Mouse (Mus musculus) cortical plate, adult 2 months (tissue): ENCODE data around the gene Myo16. TPM values are rescaled to one million over a fixed set of nuclear protein-coding genes. Genes with fewer than 3 reads are reported as not detected.

Source experiments
- H3K27ac ChIP-seq: fragments of 200-500 bp; 2 replicates; pipeline ENCODE4 v1.5.1; 2012; ENCODE audit warnings: low read length, control low read depth, inconsistent platforms; ENCODE audit not compliant: insufficient read depth
- H3K4me1 ChIP-seq: fragments of 200-500 bp; 2 replicates; pipeline ENCODE4 v1.6.1; 2011; ENCODE audit warnings: low read length; ENCODE audit not compliant: control insufficient read depth, insufficient read depth
- H3K4me3 ChIP-seq: fragments of 200-500 bp; 2 replicates; pipeline ENCODE4 v1.5.1; 2011; ENCODE audit warnings: mild to moderate bottlenecking, low read length, control low read depth; ENCODE audit not compliant: insufficient read depth
- CTCF ChIP-seq: fragments of 200-500 bp; IDR thresholded peaks from 2 replicates; pipeline ENCODE4 v1.5.1; 2011; ENCODE audit warnings: mild to moderate bottlenecking, control low read depth, low read length; ENCODE audit not compliant: insufficient read depth; ENCODE audit errors: extremely low read depth
- POLR2A ChIP-seq: fragments of 200-500 bp; IDR thresholded peaks from 2 replicates; pipeline ENCODE4 v1.6.1; 2011; ENCODE audit warnings: mild to moderate bottlenecking, low read length, control low read depth; ENCODE audit not compliant: insufficient read depth; ENCODE audit errors: extremely low read depth
- polyA plus RNA-seq: library from polyadenylated mRNA; depleted of rRNA; stranded (reverse); fragments of >200 nt; gene quantifications from 2 replicates; pipeline ENCODE4 v1.2.3, GENCODE M21; 2012; rRNA removed

The Myo16 gene
- polyA plus RNA-seq, 1 experiment, result 11.3 TPM

GRCm38 (mm10) chr8:10654922-10655518 lies 501.3 kb downstream of the Myo16 start:
- Histone ChIP-seq H3K27ac (no peak overlapping the region), H3K4me1 (no peaks in the 10 kb centered on the region), H3K4me3 (no peak overlapping the region)
- TF ChIP-seq CTCF (no peak), POLR2A (no peak)

- no peak for TF ChIP-seq POLR2A
- TF ChIP-seq CTCF, result no peak
- H3K4me1 ChIP-seq, result no peaks in the 10 kb centered on the region
Observed at GRCm38 (mm10) chr8:10663770-10664470, 510.2 kb downstream of the Myo16 start.

GRCm38 (mm10) chr8:10664861-10665543 lies 511.3 kb downstream of the Myo16 start:
- Histone ChIP-seq H3K4me1 (no peaks in the 10 kb centered on the region), H3K27ac (no peak overlapping the region)
- TF ChIP-seq POLR2A (no peak), CTCF (no peak)

More at GRCm38 (mm10) chr8:10663770-10664470, 510.2 kb downstream of the Myo16 start:
- Histone ChIP-seq H3K27ac (no peak overlapping the region), H3K4me3 (no peak overlapping the region)

GRCm38 (mm10) chr8:10665821-10666283 lies 512.1 kb downstream of the Myo16 start:
- no peak for TF ChIP-seq POLR2A
- TF ChIP-seq CTCF, result no peak
- H3K27ac ChIP-seq, result no peak overlapping the region

More at GRCm38 (mm10) chr8:10664861-10665543, 511.3 kb downstream of the Myo16 start:
- no peak overlapping the region for H3K4me3 ChIP-seq

GRCm38 (mm10) chr8:10671862-10672548 lies 518.3 kb downstream of the Myo16 start:
- Histone ChIP-seq H3K4me3 (no peak overlapping the region), H3K4me1 (no peaks in the 10 kb centered on the region), H3K27ac (no peak overlapping the region)
- TF ChIP-seq POLR2A, result no peak
- no peak for TF ChIP-seq CTCF

More at GRCm38 (mm10) chr8:10665821-10666283, 512.1 kb downstream of the Myo16 start:
- H3K4me1 ChIP-seq, result no peaks in the 10 kb centered on the region
- H3K4me3 ChIP-seq, result no peak overlapping the region

GRCm38 (mm10) chr8:10677840-10678410 lies 524.2 kb downstream of the Myo16 start:
- H3K27ac ChIP-seq, result no peak overlapping the region
- no peak overlapping the region for H3K4me3 ChIP-seq
- TF ChIP-seq CTCF, result no peak
- no peak for TF ChIP-seq POLR2A
- H3K4me1 ChIP-seq, result no peaks in the 10 kb centered on the region

GRCm38 (mm10) chr8:10681926-10682325 lies 528.2 kb downstream of the Myo16 start:
- Histone ChIP-seq H3K4me1 (no peaks in the 10 kb centered on the region), H3K27ac (no peak overlapping the region), H3K4me3 (no peak overlapping the region)
- no peak for TF ChIP-seq CTCF

- TF ChIP-seq POLR2A, result no peak
- TF ChIP-seq CTCF, result no peak
- Histone ChIP-seq H3K27ac (no peak overlapping the region), H3K4me3 (no peak overlapping the region), H3K4me1 (no peaks in the 10 kb centered on the region)
Observed at GRCm38 (mm10) chr8:10683088-10683487, 529.4 kb downstream of the Myo16 start.

Other genes starting within 250 kb of the Myo16 start
- 4.4 and 5.2 TPM in 2 replicates for gene Lig4, start 176.2 kb upstream of the Myo16 start, polyA plus RNA-seq
- 12.9 and 13.0 TPM in 2 replicates for gene Abhd13, start 176.2 kb upstream of the Myo16 start, polyA plus RNA-seq
- gene Tnfsf13b, start 147.4 kb upstream of the Myo16 start, polyA plus RNA-seq, result 1.1 and 1.7 TPM in 2 replicates